Mouse (Mus musculus) limb, embryonic 14.5 days (tissue): ENCODE data around the gene Ccdc134. TPM values are rescaled to one million over a fixed set of nuclear protein-coding genes. Genes with fewer than 3 reads are reported as not detected.
"Not testable (repeated sequence)": the region's sequence is repeated elsewhere in the genome, so short reads cannot be mapped to it uniquely, and the experiment has no call there.

Experiments used
- ATAC-seq: fragments of 200-750 bp; cut with Nextera tagmentation; 2 replicates; pipeline ENCODE4 v1.8.0; 2017; ENCODE audit warnings: low read depth, moderate number of reproducible peaks, moderate TSS enrichment; ENCODE audit not compliant: low FRiP score
- DNase-seq: peaks from one replicate; pipeline ENCODE4 v3.0.0-alpha.2; 2015; ENCODE audit warnings: low spot score
- H3K27ac ChIP-seq: fragments of 300-500 bp; sonication (generic); replicated peaks from 2 replicates; pipeline ENCODE4 v1.5.1; 2014; ENCODE audit warnings: low read depth, mild to moderate bottlenecking, low read length, moderate library complexity, mixed read lengths
- H3K27me3 ChIP-seq: fragments of 300-500 bp; sonication (generic); 2 replicates; pipeline ENCODE4 v1.6.1; 2014; ENCODE audit warnings: low read length, mixed read lengths; ENCODE audit not compliant: control insufficient read depth, insufficient read depth
- H3K36me3 ChIP-seq: fragments of 300-500 bp; sonication (generic); 2 replicates; pipeline ENCODE4 v1.6.1; 2014; ENCODE audit warnings: mild to moderate bottlenecking, low read length, moderate library complexity, mixed read lengths; ENCODE audit not compliant: control insufficient read depth, insufficient read depth
- H3K4me1 ChIP-seq: fragments of 300-500 bp; sonication (generic); 2 replicates; pipeline ENCODE4 v1.6.1; 2014; ENCODE audit warnings: antibody characterized with exemption, low read length, mixed read lengths; ENCODE audit not compliant: control insufficient read depth, insufficient read depth
- H3K4me2 ChIP-seq: fragments of 300-500 bp; sonication (generic); replicated peaks from 2 replicates; pipeline ENCODE4 v1.6.1; 2014; ENCODE audit warnings: low read depth, mild to moderate bottlenecking, low read length, moderate library complexity; ENCODE audit not compliant: severe bottlenecking
- H3K4me3 ChIP-seq: fragments of 300-500 bp; sonication (generic); replicated peaks from 2 replicates; pipeline ENCODE4 v1.5.1; 2014; ENCODE audit warnings: low read length
- H3K9ac ChIP-seq: fragments of 300-500 bp; sonication (generic); 2 replicates; pipeline ENCODE4 v1.6.1; 2014; ENCODE audit warnings: mild to moderate bottlenecking, low read depth, low read length, moderate library complexity; ENCODE audit not compliant: severe bottlenecking
- H3K9me3 ChIP-seq: fragments of 300-500 bp; sonication (generic); 2 replicates; pipeline ENCODE4 v1.6.1; 2016; ENCODE audit warnings: low read length; ENCODE audit not compliant: control insufficient read depth
- POLR2A ChIP-seq: fragments of 200-500 bp; IDR thresholded peaks from 2 replicates; pipeline ENCODE4 v1.8.0; 2012; ENCODE audit warnings: inconsistent platforms, mild to moderate bottlenecking, moderate library complexity, borderline replicate concordance; ENCODE audit not compliant: insufficient read depth, insufficient read length; ENCODE audit errors: extremely low read depth
- WGBS: fragments of 180-500 bp; shearing (Covaris S2); extraction: QIAGEN DNeasy Blood & Tissue Kit; methylation state at CpG from one replicate; pipeline ENCODE4 v1.1.7; 2014; 5-methylcytosine and 5-hydroxymethylcytosine counted together
- polyA plus RNA-seq, 2 experiments: library from polyadenylated mRNA; depleted of rRNA in 1 of 2; stranded (reverse) in 1 of 2; unstranded in 1 of 2; fragments of >200 nt; fragmentation: Nextera tagmentation in 1 of 2; extraction: Ambion mirVana in 1 of 2; gene quantifications; 2 replicates each; pipeline versions ENCODE4 v1.2.1 to v1.2.3; 2012 to 2014

The Ccdc134 gene
- polyA plus RNA-seq, 2 experiments, result 26.4 to 40.7 TPM

- Histone ChIP-seq H3K4me1 (no peaks in the 10 kb centered on the region), H3K27me3 (no peaks in the 10 kb centered on the region), H3K9ac (no peak overlapping the region), H3K9me3 (no peaks in the 10 kb centered on the region), H3K4me2 (no peak overlapping the region), H3K4me3 (no peak overlapping the region), H3K36me3 (no peaks in the 10 kb centered on the region), H3K27ac (no peak overlapping the region)
- DNase-seq (no peak), ATAC-seq (no peak)
- no peak for TF ChIP-seq POLR2A
- WGBS, result 10% methylated on average over 10 of the region's 10 CpGs
Observed at GRCm38 (mm10) chr15:82087266-82087665, 40.5 kb upstream of the Ccdc134 start.

GRCm38 (mm10) chr15:82091061-82091460 is 36.7 kb upstream of the Ccdc134 start:
- H3K4me1 ChIP-seq, result no peaks in the 10 kb centered on the region
- H3K9ac ChIP-seq, result no peak overlapping the region
- H3K27ac ChIP-seq, result no peak overlapping the region
- no peaks in the 10 kb centered on the region for H3K9me3 ChIP-seq
- no peak for TF ChIP-seq POLR2A
- no peaks in the 10 kb centered on the region for H3K36me3 ChIP-seq
- 62% methylated on average over 7 of the region's 7 CpGs for WGBS
- DNase-seq (no peak), ATAC-seq (no peak)
- H3K4me3 ChIP-seq, result no peak overlapping the region
- no peak overlapping the region for H3K4me2 ChIP-seq
- no peaks in the 10 kb centered on the region for H3K27me3 ChIP-seq

- H3K27me3 ChIP-seq, result no peaks in the 10 kb centered on the region
- no peaks in the 10 kb centered on the region for H3K4me1 ChIP-seq
- DNase-seq, result no peak
- TF ChIP-seq POLR2A, result no peak
- H3K4me2 ChIP-seq, result no peak overlapping the region
- whole genome bisulfite sequencing, result 19% methylated on average over 8 of the region's 8 CpGs
- no peak for ATAC-seq
- H3K36me3 ChIP-seq, result no peaks in the 10 kb centered on the region
- no peak overlapping the region for H3K9ac ChIP-seq
- no peaks in the 10 kb centered on the region for H3K9me3 ChIP-seq
- no peak overlapping the region for H3K4me3 ChIP-seq
- no peak overlapping the region for H3K27ac ChIP-seq
Observed at GRCm38 (mm10) chr15:82106953-82107555, 20.7 kb upstream of the Ccdc134 start.

GRCm38 (mm10) chr15:82120544-82120943 is 7.2 kb upstream of the Ccdc134 start:
- WGBS, result 71% methylated on average over 8 of the region's 8 CpGs
- Histone ChIP-seq H3K9ac (no peak overlapping the region), H3K4me1 (no peaks in the 10 kb centered on the region), H3K9me3 (no peaks in the 10 kb centered on the region), H3K36me3 (no peaks in the 10 kb centered on the region), H3K27me3 (no peaks in the 10 kb centered on the region), H3K4me3 (no peak overlapping the region), H3K27ac (no peak overlapping the region), H3K4me2 (no peak overlapping the region)
- ATAC-seq (no peak), DNase-seq (no peak)
- TF ChIP-seq POLR2A, result no peak

GRCm38 (mm10) chr15:82126690-82127089 is 1.0 kb upstream of the Ccdc134 start:
- H3K4me2 ChIP-seq, ATAC-seq, H3K4me3 ChIP-seq, H3K9me3 ChIP-seq, H3K9ac ChIP-seq, H3K36me3 ChIP-seq, DNase-seq, H3K27me3 ChIP-seq, H3K27ac ChIP-seq: not testable (repeated sequence)
- 80% methylated on average over 4 of the region's 4 CpGs for WGBS
- peaks cover 13% of the 10 kb centered on the region for H3K4me1 ChIP-seq

GRCm38 (mm10) chr15:82128398-82128797 is 676 bp downstream of the Ccdc134 start:
- DNase-seq (no peak), ATAC-seq (no peak)
- H3K4me3 ChIP-seq, result peak overlapping the region; percentile 82
- H3K27me3 ChIP-seq, result no peaks in the 10 kb centered on the region
- H3K36me3 ChIP-seq, result no peaks in the 10 kb centered on the region; the same call in 1 of the 2 replicates
- no peak for TF ChIP-seq POLR2A
- 0% methylated on average over 5 of the region's 5 CpGs for WGBS
- no peaks in the 10 kb centered on the region for H3K9me3 ChIP-seq
- peak overlapping the region; percentile 67; the same call in 1 of the 2 replicates for H3K27ac ChIP-seq
- H3K4me2 ChIP-seq, result peak overlapping the region; percentile 90
- peak overlapping the region; percentile 77 for H3K9ac ChIP-seq
- peaks cover 13% of the 10 kb centered on the region for H3K4me1 ChIP-seq
